Mouse (Mus musculus) cerebellum, adult 9-10 months (tissue): ENCODE measurements around the gene Olfr794.

Source experiments
- DNase-seq: peaks from one replicate; pipeline ENCODE4 v3.0.0; 2022

The Olfr794 gene

GRCm38 (mm10) chr10:129567355-129567754 is at the start of gene Olfr794:
Olfr794 (plus strand) TSS chr10:129567655.
- DNase-seq = no peak

GRCm38 (mm10) chr10:129521492-129521891 is 46.0 kb upstream of the Olfr794 start, which contains the start of gene Olfr791:
Olfr791 (plus strand) TSS chr10:129521792.
- DNase-seq = no peak

GRCm38 (mm10) chr10:129538862-129539261 is 28.6 kb upstream of the Olfr794 start, which contains the start of gene Olfr792:
Olfr792 (plus strand) TSS chr10:129539162.
- DNase-seq = no peak

- peak; percentile 0 for DNase-seq
Measured at GRCm38 (mm10) chr10:129549354-129549753, 18.1 kb upstream of the Olfr794 start.

GRCm38 (mm10) chr10:129577066-129577465 is 9.6 kb downstream of the Olfr794 start:
- no peak for DNase-seq

- no peak for DNase-seq
Measured at GRCm38 (mm10) chr10:129612470-129612869, 45.0 kb downstream of the Olfr794 start, which contains the start of gene Olfr796. Olfr796 (minus strand) TSS chr10:129612570.

- no peak for DNase-seq
Measured at GRCm38 (mm10) chr10:129621724-129622123, 54.3 kb downstream of the Olfr794 start.
